Mouse (Mus musculus): Measurements from ENCODE around the gene Arhgap11a. TPM values are rescaled to one million over a fixed set of nuclear protein-coding genes. Genes with fewer than 3 reads are reported as not detected.
A peak's percentile ranks its signal among the peaks of the same experiment; 100 is the strongest.

Gene Arhgap11a
- 34.8 and 40.7 TPM in 2 replicates for polyA plus RNA-seq (2016; fragmentation: Nextera tagmentation; extraction: Ambion mirVana)

DNA sequence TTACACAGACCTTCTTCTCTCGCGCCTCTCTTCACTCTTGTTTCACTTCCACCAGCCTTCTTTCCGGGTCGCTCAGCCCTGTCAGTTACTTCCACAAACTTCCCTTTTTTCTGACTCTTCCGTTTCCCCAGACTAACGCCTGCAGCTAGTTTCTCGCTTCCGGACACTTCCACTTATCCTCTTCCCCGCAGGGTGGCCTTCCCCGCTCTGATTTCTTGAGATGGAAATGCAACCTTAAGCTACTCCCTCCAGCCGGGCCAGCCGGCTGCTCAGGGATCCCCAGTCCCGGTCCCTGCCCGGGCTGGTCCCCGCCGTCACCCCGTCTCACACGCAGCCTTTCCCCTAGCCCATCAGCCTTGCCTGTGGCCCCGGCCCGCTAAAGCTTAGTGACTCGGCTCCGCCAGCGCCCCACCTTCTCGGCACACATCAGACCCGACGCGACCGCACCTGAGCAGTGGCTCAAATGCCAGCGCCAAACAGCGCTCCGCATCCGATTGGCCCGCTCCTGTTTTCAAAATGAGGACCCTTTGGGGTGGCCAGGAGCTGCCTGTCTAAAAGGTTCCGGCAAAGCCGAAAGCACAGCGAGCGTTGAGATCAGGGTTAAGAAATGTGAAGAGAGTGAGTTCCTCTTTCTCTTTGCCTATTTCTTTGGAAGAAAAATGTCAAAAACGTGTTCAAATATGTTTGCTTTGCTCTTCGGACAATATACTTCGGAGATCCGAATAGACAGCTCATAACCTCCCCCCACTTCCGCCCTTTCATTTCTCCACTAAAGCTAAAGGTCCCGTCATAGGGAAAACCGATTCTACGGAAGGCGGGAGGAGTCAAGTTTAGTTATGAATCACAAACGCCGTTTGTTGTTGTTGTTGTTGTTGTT, at the start of gene Arhgap11a:
Gene Arhgap11a (minus strand): TSS at position 417 of the 877 bp plus-strand sequence.
- H3K27me3 ChIP-seq (ENCODE audit: low read depth, poor library complexity, severe bottlenecking) = no peaks in the 10 kb centered on the region
- peak within 1 kb of the TSS; percentile 92 for H3K27ac ChIP-seq
- peaks cover 20% of the 10 kb centered on the region for H3K4me1 ChIP-seq
- peak; percentile 92 for DNase-seq (ENCODE audit: low spot score)
- no peaks in the 10 kb centered on the region for H3K9me3 ChIP-seq (replicated peaks)
- peak within 1 kb of the TSS; percentile 87 for H3K4me3 ChIP-seq
- H3K36me3 ChIP-seq = peaks cover 22% of the 10 kb centered on the region
- under 1% methylated on average over 48 of the region's 48 CpGs for WGBS

DNA sequence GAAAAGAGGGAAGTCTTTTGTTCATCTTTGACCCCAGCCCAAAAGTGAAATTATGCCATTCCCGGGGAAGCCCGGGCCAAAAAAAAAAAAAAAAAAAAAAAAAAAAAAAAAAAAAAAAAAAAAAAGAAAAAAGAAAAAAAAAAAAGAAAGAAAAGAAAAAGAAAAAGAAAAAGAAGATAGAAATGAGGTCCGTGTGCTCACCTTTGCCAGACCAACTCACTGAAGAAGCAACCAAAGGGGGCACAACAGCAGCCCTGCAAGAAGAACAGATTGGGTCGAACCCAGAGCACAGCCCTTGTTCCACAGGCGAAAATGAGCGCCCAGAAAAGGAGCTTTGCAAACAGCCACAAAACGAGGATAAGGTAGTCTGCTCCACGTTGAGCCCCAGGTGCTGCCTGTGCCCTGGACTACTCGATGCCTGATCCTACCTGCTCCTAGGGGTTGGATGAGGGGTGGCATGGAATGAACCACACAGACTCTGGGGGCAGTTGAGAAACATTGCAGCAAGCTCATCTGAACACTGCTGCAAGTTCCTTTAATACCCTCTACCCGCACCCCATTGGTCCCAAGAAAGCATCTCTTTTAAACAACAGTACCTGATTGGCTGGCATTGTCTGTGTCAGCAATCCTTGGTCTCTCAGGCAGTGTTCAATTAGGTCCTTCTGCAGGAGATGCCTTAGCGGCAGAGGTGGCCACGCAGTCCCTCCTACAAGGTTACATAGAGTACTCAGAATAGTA, 45.1 kb upstream of the Arhgap11a start:
- Histone ChIP-seq H3K4me1 (no peaks in the 10 kb centered on the region), H3K9me3 (replicated peaks) (no peaks in the 10 kb centered on the region), H3K4me3 (no peak overlapping the region), H3K36me3 (no peaks in the 10 kb centered on the region), H3K27ac (no peak overlapping the region), H3K27me3 (ENCODE audit: low read depth, poor library complexity, severe bottlenecking) (no peaks in the 10 kb centered on the region)
- 87% methylated on average over 10 of the region's 12 CpGs for WGBS
- no peak for DNase-seq (ENCODE audit: low spot score)

DNA sequence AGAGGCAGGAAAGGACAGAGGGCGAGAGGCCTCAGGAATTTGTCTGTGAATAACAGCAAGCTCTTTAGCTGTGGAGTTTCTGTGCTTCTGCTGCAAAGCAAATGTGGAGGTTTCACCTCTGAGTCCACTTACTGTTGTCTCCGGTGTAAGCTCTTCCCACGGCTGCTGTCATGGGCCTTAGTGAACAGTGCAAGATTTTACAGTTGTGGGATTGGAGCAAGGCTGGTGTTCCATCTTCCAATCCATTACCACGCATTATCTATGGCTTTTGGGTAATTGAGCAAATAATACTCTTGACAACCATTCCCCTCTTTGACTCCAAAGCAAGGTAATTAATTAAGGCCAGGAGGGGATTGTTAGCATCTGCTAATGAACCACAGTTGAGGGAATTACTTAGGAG, 38.7 kb upstream of the Arhgap11a start:
- no peaks in the 10 kb centered on the region for H3K36me3 ChIP-seq
- H3K27me3 ChIP-seq (ENCODE audit: low read depth, poor library complexity, severe bottlenecking) = no peaks in the 10 kb centered on the region
- H3K27ac ChIP-seq = no peak overlapping the region
- no peaks in the 10 kb centered on the region for H3K4me1 ChIP-seq
- H3K9me3 ChIP-seq (replicated peaks) = no peaks in the 10 kb centered on the region
- WGBS = 86% methylated on average over 4 of the region's 4 CpGs
- DNase-seq (ENCODE audit: low spot score) = no peak
- no peak overlapping the region for H3K4me3 ChIP-seq

DNA sequence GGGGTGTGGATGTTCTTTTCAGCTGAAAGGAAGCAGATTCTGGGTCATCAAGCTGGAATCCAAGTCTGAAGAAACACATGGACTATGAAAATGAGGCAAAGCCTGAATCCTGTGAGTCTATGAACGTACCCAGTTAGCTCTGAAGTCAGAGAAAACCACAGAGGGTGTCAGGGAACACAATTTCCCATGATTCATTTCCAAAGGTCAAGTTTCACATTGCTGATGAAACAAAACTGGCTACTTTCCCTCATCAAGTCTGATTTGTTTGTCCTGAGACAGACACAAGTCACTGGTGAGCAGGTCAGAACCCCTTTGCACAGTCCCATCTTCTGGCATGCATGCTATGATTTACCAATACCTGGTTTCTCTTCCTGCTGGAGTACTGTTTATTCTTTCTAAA, 37.6 kb upstream of the Arhgap11a start:
- WGBS = 74% methylated on average over 1 of the region's 1 CpGs
- Histone ChIP-seq H3K27me3 (ENCODE audit: low read depth, poor library complexity, severe bottlenecking) (no peaks in the 10 kb centered on the region), H3K36me3 (no peaks in the 10 kb centered on the region), H3K4me1 (no peaks in the 10 kb centered on the region), H3K4me3 (no peak overlapping the region), H3K9me3 (replicated peaks) (no peaks in the 10 kb centered on the region), H3K27ac (no peak overlapping the region)
- DNase-seq (ENCODE audit: low spot score) = no peak

DNA sequence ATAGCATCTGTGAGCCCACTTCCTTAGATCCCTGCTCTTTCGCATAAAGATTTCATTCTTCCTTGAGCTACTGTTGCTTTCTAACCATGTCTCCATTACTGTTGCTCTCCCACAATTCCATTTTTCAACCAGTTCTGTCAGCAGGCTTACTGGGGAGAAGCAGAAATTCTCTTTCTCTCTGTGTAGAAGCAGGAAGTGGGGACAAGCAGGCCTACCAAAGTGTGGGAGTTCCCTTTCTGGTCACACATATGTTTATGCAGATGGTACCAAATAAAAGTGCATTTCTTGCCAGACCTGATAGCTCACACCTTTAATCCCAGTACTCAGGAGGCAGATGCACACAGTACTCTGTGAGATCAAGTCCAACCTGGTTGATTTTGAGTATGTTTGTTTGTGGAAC, 21.7 kb upstream of the Arhgap11a start:
- no peak overlapping the region for H3K4me3 ChIP-seq
- no peaks in the 10 kb centered on the region for H3K27me3 ChIP-seq (ENCODE audit: low read depth, poor library complexity, severe bottlenecking)
- no peak for DNase-seq (ENCODE audit: low spot score)
- H3K36me3 ChIP-seq = no peaks in the 10 kb centered on the region
- H3K27ac ChIP-seq = no peak overlapping the region
- H3K4me1 ChIP-seq = no peaks in the 10 kb centered on the region
- H3K9me3 ChIP-seq (replicated peaks) = no peaks in the 10 kb centered on the region
- 93% methylated on average over 1 of the region's 1 CpGs for WGBS

DNA sequence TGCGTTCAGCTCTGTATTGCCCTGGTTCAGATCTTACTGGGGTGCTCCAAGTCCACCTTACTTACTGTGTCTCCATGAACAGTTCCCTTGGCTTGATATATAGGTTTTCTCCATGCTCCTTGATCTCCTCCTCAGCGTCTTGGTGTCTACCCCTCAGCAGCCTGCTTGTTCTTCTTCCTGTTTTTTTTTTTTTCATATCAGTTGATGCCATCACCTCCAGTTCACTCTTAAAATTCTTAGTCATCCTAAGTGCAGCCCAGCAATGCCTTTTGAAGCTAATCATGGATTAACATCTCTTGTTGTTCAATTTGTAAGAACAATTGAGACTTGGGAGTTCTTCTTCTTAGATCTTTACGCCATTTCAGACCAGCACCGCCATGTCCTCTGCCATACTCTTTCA, 19.9 kb upstream of the Arhgap11a start:
- H3K4me1 ChIP-seq = no peaks in the 10 kb centered on the region
- no peaks in the 10 kb centered on the region for H3K36me3 ChIP-seq
- DNase-seq (ENCODE audit: low spot score) = no peak
- no peaks in the 10 kb centered on the region for H3K9me3 ChIP-seq (replicated peaks)
- WGBS = 83% methylated on average over 4 of the region's 4 CpGs
- no peak overlapping the region for H3K4me3 ChIP-seq
- no peaks in the 10 kb centered on the region for H3K27me3 ChIP-seq (ENCODE audit: low read depth, poor library complexity, severe bottlenecking)
- no peak overlapping the region for H3K27ac ChIP-seq

DNA sequence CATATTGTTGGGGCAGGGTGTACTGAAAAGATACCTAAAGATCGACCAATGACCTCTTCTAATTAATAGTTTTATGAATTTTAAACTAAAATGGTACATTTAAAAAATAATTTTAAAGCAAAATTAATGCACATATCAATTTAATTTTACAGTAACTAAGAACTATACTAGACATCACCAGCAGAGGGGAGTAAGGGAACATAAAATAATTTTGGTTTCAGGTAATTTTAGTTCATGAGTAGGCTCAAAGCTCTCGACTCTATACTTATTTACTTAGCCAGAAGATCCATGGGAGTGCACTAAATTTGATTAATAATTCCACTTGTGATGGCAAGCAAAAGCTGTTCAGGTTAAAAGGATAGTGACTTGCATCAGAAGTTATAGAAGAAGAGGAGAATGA, 17.7 kb upstream of the Arhgap11a start:
- Histone ChIP-seq H3K9me3 (replicated peaks) (no peaks in the 10 kb centered on the region), H3K36me3 (no peaks in the 10 kb centered on the region), H3K27ac (no peak overlapping the region), H3K4me1 (no peaks in the 10 kb centered on the region), H3K27me3 (ENCODE audit: low read depth, poor library complexity, severe bottlenecking) (no peaks in the 10 kb centered on the region), H3K4me3 (no peak overlapping the region)
- DNase-seq (ENCODE audit: low spot score) = no peak
- 63% methylated on average over 2 of the region's 2 CpGs for WGBS

DNA sequence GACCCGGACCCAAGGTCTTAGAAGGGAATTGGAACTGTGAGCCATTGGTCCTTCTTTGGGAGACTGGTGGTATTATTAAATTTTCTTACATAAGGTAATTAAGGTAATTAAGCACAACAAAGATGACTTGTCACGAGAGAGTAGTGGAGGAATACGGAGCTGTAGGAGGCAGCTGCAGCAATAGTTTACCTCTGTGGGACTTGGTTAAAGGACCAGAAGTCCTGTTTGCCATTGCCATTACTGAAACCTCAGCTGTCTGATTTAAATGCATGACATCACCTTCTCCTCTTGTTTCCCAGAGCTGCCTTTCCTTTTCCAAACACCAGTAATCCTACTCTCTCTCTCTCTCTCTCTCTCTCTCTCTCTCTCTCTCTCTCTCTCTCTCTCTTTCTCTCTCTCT, 680 bp upstream of the Arhgap11a start:
- DNase-seq (ENCODE audit: low spot score) = no peak
- peak overlapping the region; percentile 87 for H3K4me3 ChIP-seq
- H3K36me3 ChIP-seq = peaks cover 15% of the 10 kb centered on the region
- no peaks in the 10 kb centered on the region for H3K9me3 ChIP-seq (replicated peaks)
- 3% methylated on average over 3 of the region's 3 CpGs for WGBS
- H3K27me3 ChIP-seq (ENCODE audit: low read depth, poor library complexity, severe bottlenecking) = no peaks in the 10 kb centered on the region
- H3K4me1 ChIP-seq = peaks cover 20% of the 10 kb centered on the region
- H3K27ac ChIP-seq = peak overlapping the region; percentile 92

DNA sequence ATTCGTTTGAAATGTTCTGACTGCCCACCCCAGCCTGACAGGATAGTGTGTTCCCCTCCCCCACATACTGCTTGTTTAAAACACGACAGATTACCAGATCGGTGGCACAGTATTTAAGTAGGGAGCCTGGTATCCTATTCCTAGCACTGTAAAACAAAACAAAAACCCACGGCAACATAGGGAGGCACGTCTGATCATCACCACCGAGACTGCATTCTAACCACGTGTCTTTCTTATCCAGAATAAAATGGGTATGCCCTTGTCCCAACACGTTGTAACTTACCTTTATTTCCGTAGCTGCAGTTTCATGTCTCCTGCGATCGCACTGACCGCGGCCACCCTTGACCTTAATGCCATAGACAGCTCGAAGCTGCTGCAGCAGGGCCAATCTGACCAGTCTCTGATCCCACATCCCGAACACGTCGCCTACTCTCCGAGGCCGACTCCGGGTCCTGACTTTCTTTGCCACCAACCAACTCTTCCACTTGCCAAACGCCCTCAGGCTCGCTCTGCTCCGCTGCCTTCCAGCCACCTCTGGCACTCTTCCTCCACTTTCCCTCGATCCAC, 700 bp downstream of the Arhgap11a start:
- H3K27me3 ChIP-seq (ENCODE audit: low read depth, poor library complexity, severe bottlenecking) = no peaks in the 10 kb centered on the region
- peak overlapping the region; percentile 92 for H3K27ac ChIP-seq
- WGBS = under 1% methylated on average over 24 of the region's 24 CpGs
- peaks cover 28% of the 10 kb centered on the region for H3K36me3 ChIP-seq
- H3K9me3 ChIP-seq (replicated peaks) = no peaks in the 10 kb centered on the region
- peak overlapping the region; percentile 87 for H3K4me3 ChIP-seq
- H3K4me1 ChIP-seq = peaks cover 20% of the 10 kb centered on the region
- DNase-seq (ENCODE audit: low spot score) = no peak

DNA sequence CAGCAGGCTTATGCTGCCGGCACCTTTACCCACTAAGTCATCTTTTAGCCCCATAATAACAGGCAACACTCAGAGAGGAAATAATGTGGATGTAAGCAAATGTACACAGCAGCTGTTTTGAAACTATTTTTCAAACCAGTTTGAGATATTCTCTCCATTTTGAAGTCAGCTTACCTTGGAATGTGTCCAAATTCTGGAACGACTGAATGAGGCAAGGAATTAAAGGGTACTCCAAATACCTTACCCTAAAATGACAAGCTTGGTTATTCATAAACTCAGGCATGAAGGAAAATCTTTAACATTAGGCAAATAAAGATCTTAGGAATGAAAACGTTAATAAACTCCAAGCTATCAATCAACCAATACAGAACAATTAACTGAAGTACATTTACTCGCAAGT, 3.4 kb downstream of the Arhgap11a start:
- no peak overlapping the region for H3K27ac ChIP-seq

DNA sequence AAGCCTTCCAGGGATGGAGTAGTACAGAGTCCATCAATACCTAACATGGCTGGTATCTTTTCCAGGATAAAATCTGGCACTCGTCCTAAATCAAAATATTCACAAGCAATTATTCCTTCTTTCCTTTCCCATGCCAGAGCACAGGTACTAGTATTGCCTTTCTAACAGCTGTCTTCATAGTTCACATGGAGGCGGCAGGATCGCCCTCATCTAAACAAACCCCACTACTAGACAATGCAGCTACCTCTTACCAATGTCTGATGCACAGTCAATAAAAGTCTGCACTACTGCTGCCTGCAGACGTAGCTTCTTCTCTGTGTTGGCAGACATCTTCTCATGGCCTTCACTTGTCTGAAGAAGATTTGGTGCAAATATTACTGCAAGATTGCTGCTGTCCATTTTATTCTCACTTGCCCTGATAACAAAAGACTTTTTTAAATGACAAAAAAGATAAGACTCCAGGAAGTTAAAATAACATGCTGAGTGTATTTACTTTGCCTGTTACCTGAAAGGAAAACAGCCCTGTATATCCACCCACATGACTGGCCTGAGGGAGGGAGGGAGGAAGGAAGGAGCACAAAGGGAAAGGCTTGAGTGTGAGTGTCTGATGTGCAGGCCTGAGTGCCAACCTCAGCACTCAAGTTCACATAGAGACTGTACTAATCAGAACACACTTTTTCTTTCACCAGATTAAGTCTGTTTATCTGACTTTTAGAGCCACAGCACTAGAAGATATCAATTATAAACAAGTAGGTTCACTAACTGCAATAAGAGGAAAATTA, 6.6 kb downstream of the Arhgap11a start:
- H3K4me1 ChIP-seq = peaks cover 11% of the 10 kb centered on the region
- H3K27me3 ChIP-seq (ENCODE audit: low read depth, poor library complexity, severe bottlenecking) = no peaks in the 10 kb centered on the region
- H3K36me3 ChIP-seq = peaks cover 87% of the 10 kb centered on the region
- H3K4me3 ChIP-seq = no peak overlapping the region
- no peak overlapping the region for H3K27ac ChIP-seq
- H3K9me3 ChIP-seq (replicated peaks) = no peaks in the 10 kb centered on the region
- no peak for DNase-seq (ENCODE audit: low spot score)
- 93% methylated on average over 4 of the region's 4 CpGs for WGBS

More for the DNA sequence above, 3.4 kb downstream of the Arhgap11a start:
- WGBS = 87% methylated on average over 4 of the region's 4 CpGs
- Histone ChIP-seq H3K4me3 (no peak overlapping the region), H3K36me3 (peaks cover 55% of the 10 kb centered on the region), H3K4me1 (peaks cover 20% of the 10 kb centered on the region), H3K9me3 (replicated peaks) (no peaks in the 10 kb centered on the region), H3K27me3 (ENCODE audit: low read depth, poor library complexity, severe bottlenecking) (no peaks in the 10 kb centered on the region)
- no peak for DNase-seq (ENCODE audit: low spot score)

DNA sequence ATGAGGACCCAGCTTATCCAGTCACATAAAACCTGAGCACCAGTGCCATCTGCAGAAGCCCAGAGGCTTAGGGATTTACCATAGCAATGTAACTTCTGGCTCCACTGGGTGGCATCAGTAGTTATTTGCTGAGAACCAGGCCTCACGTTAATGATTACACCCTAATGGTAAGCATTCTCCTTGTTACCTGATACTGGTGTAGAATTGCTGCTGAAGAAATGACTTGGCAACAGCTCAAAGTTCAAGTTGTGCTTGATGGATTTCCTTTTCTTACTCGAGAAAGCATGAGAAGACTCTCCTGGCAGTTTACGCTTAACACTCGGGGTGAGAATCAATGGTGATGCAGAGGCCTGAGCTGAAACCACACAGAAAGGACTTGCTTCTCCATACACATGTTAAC, 9.0 kb downstream of the Arhgap11a start:
- 85% methylated on average over 4 of the region's 4 CpGs for WGBS
- H3K4me3 ChIP-seq = no peak overlapping the region
- no peaks in the 10 kb centered on the region for H3K4me1 ChIP-seq
- H3K36me3 ChIP-seq = peaks cover 99% of the 10 kb centered on the region
- DNase-seq (ENCODE audit: low spot score) = no peak
- no peaks in the 10 kb centered on the region for H3K27me3 ChIP-seq (ENCODE audit: low read depth, poor library complexity, severe bottlenecking)
- no peak overlapping the region for H3K27ac ChIP-seq
- H3K9me3 ChIP-seq (replicated peaks) = no peaks in the 10 kb centered on the region
